Mouse (Mus musculus) T-helper 2 cell (primary cell): Measurements from ENCODE around the gene Sbk3.

ENCODE experiments used
- in situ Hi-C: fragments of 300-600 bp; cut with MboI, MseI; formaldehyde crosslinking; loops from one replicate; pipeline ENCODE4 v1.15.1; 2025; ENCODE audit warnings: high pct_unique_total_duplicates

Sbk3 gene

DNA sequence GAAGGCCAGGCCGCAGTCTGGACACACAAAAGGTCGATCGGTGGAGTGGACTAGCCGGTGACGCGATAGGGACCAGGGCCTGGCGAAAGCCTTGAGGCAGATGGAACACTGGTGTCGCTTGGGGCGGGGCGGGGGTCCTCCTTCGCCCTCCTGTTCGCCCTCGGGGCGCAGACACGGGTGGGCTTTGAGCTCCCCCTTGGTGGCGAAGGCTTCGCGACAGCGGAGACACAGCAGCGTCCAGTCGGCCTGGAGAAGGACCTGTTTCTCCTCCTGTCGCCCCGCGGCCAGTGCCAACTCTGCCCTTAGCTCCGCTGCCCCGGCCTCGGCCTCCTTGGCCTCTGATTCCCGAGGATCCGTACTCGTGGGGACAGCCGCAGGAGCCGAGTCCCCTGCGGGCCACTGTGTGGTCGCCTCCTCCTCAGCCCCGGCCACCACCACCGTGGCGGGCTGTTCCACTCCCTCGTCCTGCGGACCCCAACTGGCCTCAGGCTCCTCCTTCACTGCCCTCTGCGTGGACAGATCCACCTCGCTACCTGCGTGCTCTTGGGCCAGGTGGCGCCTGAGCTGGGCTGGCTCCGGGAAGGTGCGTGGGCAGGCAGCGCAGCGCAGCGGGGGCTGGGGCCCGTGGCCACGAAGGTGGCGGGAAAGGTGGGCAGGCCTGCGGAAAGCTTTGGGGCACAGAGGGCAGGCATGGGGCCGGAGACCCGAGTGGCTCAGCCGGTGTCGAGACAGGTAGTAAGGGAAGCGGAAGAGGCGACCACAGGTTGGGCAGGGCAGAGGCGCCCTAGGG, 23.2 kb upstream of the Sbk3 start:
- in situ Hi-C loops: loop anchor here (10.0 kb wide), 1 partner anchor 461 kb away; the partner anchor contains the start of gene Vmn1r59

DNA sequence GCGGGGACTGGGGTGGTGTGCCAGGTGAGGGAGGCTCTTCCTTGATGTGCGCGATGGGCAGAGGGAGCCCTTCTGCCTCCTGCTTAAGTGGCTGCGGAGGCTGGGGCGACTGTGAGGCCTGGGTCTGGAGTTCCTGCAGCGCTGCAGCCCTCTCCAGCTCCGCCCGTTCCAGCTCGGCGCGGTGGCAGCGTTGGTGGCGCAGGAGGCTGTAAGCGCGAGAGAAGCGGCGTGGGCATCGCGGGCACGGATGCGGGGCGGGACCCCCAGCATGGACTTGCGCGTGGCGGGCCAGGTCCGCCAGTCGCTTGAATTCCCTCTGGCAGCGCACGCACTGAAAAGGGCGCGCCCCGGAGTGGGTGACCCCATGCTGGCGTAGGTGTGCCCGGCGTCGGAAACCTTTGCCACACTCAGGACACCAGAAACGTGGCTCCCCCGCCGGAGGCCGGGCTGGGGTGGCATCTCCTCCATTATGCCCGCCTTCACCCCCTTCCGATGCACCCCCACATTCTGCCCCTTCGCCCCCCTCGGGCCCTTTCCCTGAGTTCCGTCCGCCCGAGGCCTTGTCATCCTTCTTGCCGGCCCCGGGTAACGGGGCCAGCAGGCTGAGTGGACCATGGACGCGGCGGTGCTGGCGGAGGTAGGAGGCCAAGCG, 22.5 kb upstream of the Sbk3 start:
- in situ Hi-C loops: loop anchor here (10.0 kb wide), 1 partner anchor 461 kb away; the partner anchor contains the start of gene Vmn1r59

DNA sequence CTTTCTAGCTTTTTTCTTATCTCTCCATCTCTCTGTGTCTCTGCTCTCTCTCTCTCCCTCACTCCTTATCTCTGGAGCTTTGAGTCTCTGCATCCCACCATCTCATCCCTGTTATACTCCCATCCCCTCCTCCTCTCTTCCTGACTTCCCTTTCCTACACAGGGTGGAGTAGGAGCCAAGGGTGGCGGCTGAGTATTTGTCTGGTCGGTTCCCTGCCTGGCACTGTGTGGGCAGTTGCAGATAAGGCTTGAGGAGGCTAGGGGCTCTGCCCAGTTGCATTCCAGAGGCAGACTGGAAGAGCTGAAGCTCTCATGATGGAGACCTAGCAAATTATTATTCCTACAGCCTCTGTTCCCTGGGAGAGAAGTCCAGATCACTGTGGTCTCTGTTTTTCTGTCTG, 17.3 kb upstream of the Sbk3 start:
- in situ Hi-C loops: no loop called here

DNA sequence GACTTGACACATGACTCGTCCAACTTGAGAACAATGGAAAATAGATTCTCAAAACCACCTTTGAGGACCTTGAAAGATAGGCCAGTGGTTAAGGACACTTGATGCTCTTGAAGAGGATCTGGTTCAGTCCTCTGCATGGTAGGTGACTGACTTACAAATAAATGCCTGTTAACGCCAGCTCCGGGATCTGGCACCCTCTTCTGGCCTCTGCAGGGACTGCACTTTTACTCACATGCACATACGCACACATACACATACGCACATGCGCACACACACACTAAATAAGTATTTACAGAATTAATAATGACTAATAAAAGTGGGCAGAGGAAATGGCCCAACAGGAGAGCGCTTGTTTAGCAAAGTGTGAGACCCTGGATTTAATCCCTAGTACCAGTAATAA, 5.9 kb upstream of the Sbk3 start:
- in situ Hi-C loops: no loop called here

DNA sequence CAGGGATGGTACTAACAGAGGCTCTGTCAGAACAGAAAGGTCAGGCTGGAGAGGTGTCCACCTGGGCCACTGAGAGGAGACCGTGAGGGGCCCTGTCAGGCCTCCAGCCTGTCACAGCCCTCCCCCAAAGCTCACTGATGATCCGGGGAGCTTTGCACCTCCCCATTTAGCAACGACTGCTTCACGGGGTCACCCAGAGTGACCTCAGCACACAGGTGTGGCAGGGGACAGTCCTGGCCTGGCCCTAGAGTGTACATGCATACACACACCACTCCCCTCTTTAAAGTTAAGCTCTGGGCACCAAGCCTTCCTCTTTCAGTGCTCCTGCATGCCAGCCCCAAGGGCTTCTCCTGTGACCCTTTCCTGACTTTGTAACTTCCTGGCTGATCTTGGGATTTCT, 4.5 kb upstream of the Sbk3 start:
- in situ Hi-C loops: no loop called here

DNA sequence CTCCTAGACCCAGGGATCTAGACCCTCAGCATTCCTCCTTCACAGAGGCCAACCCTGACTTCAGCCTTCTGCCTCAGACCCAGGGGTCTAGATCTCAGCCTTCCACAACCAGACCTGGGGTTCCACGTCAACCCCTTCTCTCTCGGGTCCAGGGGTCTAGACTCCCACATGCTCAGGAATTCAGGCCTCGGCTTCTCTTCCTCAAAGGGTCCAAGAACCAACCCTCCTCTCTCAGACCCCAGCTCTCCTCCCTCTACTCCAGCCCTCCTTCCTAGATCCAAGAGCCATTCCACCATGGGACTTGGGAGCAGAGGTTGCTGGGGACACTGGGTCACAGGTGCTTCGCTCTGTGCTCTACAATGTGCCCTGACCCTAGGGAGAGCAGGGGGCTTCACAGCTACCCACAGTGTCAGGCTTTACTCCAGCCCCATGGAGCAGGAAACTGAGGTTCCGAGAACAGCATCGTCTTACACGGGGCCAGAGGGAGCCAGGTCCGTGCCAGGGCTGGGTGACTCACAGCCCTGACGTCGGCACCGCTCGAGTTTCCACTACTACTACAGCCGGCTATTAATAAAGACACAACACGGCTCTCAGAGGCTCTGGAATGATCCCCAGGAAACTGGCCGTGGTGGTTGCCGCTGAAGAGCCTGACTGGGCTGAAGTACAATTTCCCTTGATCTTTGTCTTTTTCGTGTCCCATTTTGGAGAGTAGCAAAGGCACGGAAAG, 1.5 kb upstream of the Sbk3 start:
- in situ Hi-C loops: no loop called here

- in situ Hi-C loops: no loop called here
Observed at GRCm38 (mm10) chr7:4971710-4972109, 742 bp upstream of the Sbk3 start.

DNA sequence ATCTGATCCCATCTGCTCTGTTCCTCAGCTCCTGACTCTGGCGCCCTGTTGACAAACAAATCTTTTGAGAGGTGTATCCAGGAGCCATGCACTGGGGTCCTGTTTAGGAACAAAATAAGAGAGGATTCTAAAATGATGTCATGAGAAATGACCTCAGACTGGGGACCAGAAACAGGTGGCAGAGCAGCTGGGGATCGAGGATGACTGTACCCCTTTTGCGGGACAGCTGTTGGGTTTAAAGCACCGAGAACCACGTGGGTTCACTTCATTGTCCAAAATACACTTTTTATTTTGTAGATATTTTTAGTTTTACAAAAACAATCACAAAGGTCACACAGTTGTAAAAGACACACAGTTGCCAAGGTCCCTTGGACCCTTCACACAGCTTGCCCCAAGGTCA, 6.0 kb downstream of the Sbk3 start:
- in situ Hi-C loops: loop anchor here (10.0 kb wide), 1 partner anchor 730 kb away; the partner anchor contains the start of gene Lilra5

DNA sequence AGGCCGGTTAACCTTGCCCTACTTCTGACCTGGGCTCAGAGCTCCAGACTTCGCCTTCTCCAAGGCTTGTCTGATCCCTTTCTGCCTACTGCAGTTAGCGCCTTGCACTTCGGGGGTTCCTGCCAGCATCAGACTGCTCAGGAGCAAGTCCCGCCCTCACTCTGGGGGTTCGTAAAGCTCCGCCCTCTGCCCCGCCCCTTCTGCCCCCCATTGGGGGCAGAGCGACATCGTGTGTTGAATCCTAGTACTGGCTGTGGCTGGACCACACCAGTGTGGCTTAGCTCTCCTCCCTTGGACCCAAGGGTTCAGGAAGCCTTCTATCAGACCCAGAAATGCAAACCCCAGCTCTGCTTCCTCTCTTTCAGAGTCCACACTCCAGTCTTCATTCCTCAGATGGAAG, 6.7 kb downstream of the Sbk3 start, which contains the start of gene Sbk2:
Gene Sbk2, minus strand, starts transcription at position 135 of the 400 bp plus-strand sequence.
- in situ Hi-C loops: loop anchor here (10.0 kb wide), 1 partner anchor 729 kb away; the partner anchor contains the start of gene Lilra5

- in situ Hi-C loops: loop anchor here (10.0 kb wide), 1 partner anchor 729 kb away; the partner anchor contains the start of gene Lilra5
Observed at GRCm38 (mm10) chr7:4963527-4963926, 7.4 kb downstream of the Sbk3 start.

DNA sequence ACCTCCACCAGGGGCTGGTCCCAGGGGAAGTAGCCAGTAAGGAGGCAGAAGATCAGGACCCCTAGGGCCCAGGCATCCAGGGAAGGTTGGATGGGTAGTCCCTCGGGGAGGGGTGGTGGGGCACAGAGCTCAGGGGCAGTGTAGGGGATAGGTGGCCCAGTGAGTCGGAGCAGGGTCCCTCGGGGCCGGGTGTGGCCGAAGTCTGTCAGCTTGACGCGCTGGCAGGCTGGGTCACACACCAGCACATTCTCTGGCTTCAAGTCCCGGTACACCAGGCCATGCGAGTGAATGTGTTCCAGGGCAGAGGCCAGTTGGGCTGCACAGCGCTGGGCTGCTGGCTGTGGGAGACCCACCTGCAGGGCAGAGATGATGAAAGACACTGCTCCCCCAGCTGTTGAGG, 13.6 kb downstream of the Sbk3 start:
- in situ Hi-C loops: no loop called here

DNA sequence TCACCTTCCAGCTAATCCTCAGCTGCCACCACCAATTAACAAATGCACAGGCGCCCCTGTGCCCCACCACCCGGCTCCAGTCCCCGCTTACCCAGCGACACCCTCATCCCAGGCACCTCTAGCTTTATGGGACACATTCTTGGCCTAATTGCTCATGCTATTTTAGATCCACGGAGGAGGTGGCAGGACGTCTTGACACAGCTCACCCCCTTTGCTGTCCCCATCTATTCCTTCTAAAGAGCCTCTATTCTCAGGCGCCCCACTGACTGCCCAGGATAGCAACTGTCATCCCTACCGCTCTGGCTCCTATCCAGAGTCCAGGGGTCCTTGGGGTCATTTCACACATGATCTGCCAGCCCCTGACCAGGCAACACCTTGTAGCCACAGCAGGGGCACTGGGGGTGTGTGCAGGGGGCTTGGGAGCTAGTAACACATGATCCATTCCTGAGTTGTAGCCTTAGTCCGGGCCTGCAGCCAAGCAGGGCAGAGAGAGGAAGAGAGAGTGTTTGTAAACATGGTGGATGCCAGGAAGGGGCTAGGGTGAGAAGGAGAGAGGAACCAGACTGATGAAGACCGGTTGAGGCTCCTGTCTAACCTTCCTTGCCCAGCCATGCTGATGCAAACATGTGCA, 17.0 kb downstream of the Sbk3 start:
- in situ Hi-C loops: no loop called here

- in situ Hi-C loops: no loop called here
Observed at GRCm38 (mm10) chr7:4950561-4951342, 20.2 kb downstream of the Sbk3 start.

- in situ Hi-C loops: no loop called here
Observed at GRCm38 (mm10) chr7:4948386-4948785, 22.6 kb downstream of the Sbk3 start.

- in situ Hi-C loops: no loop called here
Observed at GRCm38 (mm10) chr7:4947855-4948254, 23.1 kb downstream of the Sbk3 start.

DNA sequence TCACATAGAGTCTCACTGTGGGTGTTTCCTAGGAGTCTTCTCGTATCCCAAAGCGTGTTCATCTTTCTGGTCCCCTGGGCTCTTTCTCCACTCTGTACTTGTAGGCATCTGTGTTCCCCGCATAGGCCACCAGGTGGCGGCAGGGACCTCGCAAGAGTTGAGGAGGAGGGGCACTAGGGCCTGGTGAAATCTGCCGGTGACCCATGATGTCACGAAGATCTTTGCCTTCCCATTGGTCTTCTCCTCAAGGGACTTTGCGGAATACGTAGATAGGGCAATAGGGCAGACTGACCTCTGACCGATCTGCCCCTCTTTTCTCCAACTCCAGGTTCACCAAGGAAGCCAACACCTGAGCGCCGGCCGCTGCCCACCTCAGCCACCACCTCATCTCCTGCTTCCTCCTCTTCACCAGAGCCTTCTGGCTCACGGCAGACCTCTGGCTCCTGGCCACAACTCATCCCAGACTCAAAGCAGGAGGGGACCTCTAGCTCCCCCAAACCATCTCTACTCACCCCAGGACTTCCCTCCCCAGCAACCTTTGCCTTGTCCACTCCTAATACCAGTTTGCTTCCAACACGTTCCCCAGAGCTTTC, 27.6 kb downstream of the Sbk3 start:
- in situ Hi-C loops: loop anchor here (5.0 kb wide), 1 partner anchor 109 kb away; the partner anchor contains the start of gene Zfp580

GRCm38 (mm10) chr7:4942673-4943072, 28.3 kb downstream of the Sbk3 start:
- in situ Hi-C loops: loop anchor here (5.0 kb wide), 1 partner anchor 110 kb away; the partner anchor contains the start of gene Zfp580

GRCm38 (mm10) chr7:4940068-4940479, 30.9 kb downstream of the Sbk3 start:
- in situ Hi-C loops: loop anchor here (5.0 kb wide), 1 partner anchor 112 kb away; the partner anchor contains the start of gene Zfp580

DNA sequence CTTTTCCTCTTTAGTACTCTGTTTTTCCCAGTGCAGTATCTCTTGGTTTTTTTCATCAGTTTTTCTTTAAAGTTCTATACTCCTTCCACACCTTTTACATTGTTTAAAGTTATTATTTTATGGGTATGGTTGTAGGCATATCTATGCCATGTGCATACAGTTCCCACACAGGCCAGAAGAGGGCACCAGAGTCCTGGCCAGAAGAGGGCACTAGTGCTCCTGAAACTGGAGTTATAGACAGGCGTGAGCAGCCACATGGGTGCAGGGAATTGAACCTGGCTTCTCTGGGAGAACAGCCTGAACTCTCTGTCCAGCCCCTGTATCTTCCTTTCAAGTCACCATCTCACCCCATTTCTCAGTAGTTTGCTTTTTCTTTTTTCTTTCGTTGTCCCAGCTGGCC, 32.5 kb downstream of the Sbk3 start:
- in situ Hi-C loops: no loop called here

- in situ Hi-C loops: no loop called here
Observed at GRCm38 (mm10) chr7:4937392-4937791, 33.6 kb downstream of the Sbk3 start.
